Mouse (Mus musculus): ENCODE data around the gene Rnase12.

Rnase12 gene

DNA sequence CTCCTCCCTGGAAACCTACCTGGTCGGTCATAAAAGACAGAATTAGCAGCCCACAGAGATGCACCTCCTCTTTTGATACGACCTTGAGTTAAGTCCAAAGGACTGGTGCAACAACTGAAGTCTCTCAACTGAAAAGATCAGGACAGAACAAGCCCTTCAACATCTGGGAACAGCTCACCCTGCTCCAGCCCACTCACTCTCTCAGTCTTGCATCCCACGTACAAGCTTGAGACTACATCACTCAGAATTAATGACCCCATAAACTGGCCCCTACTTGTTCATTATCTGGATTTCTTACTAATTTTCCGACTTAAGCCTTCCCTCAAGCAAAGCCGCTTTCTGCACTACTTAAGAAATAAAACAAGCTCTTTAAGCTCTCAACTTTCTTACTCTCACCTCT lies 4.3 kb downstream of the Rnase12 start:
- TF ChIP-seq GATA4 (IDR thresholded peaks at IDR 0.05; ENCODE audit: insufficient replicate concordance, low read length) = no peak

- no peak for TF ChIP-seq GATA4 (IDR thresholded peaks at IDR 0.05; ENCODE audit: insufficient replicate concordance, low read length)
These were observed 5.5 kb downstream of the Rnase12 start for GRCm38 (mm10) chr14:51051941-51052340.

DNA sequence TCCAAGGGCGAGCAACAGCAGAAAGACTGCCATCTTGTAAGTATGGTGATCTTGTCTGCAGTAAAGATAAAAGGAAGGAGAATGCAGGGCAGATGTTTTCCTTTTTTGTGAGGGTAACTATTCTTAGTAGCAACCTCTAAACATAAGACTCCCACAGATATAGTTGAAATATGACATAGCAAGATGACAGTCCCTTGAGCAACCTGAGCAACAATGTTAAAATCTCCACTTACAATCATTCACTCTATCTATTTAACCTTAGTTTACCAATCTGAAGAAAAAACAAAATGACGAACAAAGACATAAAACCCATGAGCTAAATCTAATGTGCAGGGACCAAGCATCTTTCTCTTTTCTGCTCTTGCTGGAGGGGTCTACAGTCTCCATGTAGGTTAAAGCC lies 7.4 kb downstream of the Rnase12 start, which contains the start of gene Rnase11:
Gene Rnase11, minus strand, starts transcription at position 101 of the 400 bp plus-strand sequence.
- no peak for TF ChIP-seq GATA4 (IDR thresholded peaks at IDR 0.05; ENCODE audit: insufficient replicate concordance, low read length)

GRCm38 (mm10) chr14:51047846-51048245 lies 9.6 kb downstream of the Rnase12 start:
- no peak for TF ChIP-seq GATA4 (IDR thresholded peaks at IDR 0.05; ENCODE audit: insufficient replicate concordance, low read length)

DNA sequence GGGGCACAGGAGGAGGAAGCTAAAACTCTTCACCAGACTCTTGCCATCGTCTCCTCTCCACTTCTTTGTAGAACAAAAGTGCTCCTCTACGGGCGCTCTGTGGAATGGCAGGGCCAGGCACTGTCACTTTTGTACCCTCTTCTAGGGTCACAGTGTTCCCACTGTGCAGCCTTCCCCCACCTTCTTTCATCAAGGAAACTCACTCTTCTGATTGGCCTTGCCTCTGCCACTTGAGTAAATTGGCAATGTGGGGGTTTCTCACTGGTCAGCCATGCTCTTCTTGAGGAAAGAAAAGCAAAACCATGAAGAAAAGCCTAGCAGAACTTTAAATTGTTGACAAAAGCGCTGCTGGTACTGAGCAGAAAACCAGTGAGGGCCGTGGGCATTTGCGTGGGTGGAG lies 15.7 kb downstream of the Rnase12 start, which contains the start of gene Rnase9:
Gene Rnase9, minus strand, starts transcription at position 101 of the 400 bp plus-strand sequence.
- no peak for TF ChIP-seq GATA4 (IDR thresholded peaks at IDR 0.05; ENCODE audit: insufficient replicate concordance, low read length)

DNA sequence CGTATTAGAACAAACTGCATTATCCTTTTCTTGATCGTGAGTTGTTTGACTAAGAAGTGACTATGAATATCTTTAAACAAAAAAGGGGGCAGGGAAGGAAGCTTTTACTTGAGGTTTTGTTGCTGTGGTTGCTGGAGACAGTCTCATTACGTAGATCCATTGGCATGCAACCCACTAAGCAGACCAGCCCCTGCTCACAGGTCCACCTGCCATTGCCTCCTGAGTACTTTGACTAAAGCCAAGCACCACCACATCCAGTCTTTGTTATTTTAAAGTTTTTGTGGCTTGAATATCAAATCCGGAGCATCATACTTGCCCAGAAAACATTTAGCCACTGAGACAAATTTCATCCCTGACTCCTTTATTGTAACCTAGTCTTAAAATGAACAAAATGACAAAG lies 21.2 kb downstream of the Rnase12 start:
- TF ChIP-seq GATA4 (IDR thresholded peaks at IDR 0.05; ENCODE audit: insufficient replicate concordance, low read length) = no peak

DNA sequence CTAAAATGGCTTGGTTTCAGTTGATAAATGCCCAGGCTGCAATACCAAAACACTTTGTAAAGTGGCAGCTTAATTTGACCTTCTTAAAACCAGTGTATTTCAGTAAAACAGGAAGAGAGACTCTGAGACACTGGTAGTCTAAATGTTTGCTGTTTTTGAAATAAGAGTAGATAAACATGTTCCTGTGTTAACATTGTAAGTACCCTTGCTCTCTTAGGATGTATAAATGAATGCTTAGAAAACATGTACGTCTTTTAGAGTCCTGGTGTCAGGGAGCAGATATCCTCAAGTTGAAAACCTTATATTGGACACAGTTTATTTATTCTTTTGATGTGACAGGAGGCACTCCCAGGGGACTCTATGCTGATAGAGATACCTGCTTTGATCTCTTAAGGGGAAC lies 22.3 kb downstream of the Rnase12 start:
- no peak for TF ChIP-seq GATA4 (IDR thresholded peaks at IDR 0.05; ENCODE audit: insufficient replicate concordance, low read length)

DNA sequence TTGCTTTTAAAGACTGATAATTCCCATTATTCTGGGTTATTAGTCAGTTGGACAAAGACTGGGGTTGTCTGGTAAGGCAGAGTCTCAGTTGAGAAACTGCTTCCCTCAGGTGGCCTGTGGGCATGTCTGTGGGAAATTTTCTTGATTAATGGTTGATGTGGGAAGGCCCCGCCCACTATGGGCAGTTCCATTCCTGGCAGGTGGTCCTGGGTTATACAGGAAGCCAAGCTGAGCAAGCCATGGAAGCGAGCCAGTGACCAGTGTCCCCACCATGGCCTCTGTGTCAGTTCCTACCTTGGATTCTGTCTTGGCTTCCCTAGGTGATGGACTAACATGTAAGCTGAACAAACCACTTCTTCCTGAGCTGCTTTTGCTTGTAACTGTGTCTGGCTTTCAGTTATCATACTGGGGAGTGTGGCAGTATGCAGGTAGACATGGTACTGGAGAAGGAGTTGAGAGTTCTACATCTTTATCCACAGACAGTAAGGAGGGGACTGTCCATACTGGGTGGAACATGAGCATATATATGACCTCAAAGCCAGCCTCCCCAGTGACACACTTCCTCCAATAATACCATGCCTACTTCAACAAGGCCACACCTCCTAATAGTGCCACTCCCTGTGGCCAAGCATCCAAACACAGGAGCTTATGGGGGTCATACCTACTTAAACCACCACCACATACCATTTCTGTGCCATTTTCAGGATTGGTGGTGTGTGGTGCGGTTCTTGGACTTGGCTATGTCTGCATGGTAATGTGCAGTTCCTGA lies 29.9 kb downstream of the Rnase12 start:
- TF ChIP-seq GATA4 (IDR thresholded peaks at IDR 0.05; ENCODE audit: insufficient replicate concordance, low read length) = no peak

GRCm38 (mm10) chr14:51026391-51027133 lies 30.9 kb downstream of the Rnase12 start:
- no peak for TF ChIP-seq GATA4 (IDR thresholded peaks at IDR 0.05; ENCODE audit: insufficient replicate concordance, low read length)

- no peak for TF ChIP-seq GATA4 (IDR thresholded peaks at IDR 0.05; ENCODE audit: insufficient replicate concordance, low read length)
These were observed 32.6 kb downstream of the Rnase12 start for GRCm38 (mm10) chr14:51024820-51025219.

DNA sequence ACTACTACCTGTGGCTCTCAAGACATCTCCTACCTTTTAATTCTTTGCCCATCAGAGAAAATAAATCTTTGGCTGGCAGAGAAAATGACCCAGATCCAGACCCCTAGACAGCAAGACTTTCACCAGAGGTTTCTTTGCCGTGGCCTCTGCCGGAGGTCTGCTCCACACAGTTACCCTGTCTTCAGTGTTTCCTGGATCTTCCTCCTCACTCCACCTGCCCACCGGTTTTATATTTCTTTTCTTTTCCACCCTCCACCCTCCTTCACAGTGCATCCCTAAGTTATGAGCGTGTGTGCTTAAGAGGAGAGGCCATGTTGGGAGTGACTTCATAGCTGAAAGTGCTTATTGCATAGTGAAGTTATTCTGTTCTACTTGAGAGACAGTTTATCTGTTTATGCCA lies 34.0 kb downstream of the Rnase12 start:
- TF ChIP-seq GATA4 (IDR thresholded peaks at IDR 0.05; ENCODE audit: insufficient replicate concordance, low read length) = no peak

GRCm38 (mm10) chr14:51017256-51017655 lies 40.2 kb downstream of the Rnase12 start:
- no peak for TF ChIP-seq GATA4 (IDR thresholded peaks at IDR 0.05; ENCODE audit: insufficient replicate concordance, low read length)

DNA sequence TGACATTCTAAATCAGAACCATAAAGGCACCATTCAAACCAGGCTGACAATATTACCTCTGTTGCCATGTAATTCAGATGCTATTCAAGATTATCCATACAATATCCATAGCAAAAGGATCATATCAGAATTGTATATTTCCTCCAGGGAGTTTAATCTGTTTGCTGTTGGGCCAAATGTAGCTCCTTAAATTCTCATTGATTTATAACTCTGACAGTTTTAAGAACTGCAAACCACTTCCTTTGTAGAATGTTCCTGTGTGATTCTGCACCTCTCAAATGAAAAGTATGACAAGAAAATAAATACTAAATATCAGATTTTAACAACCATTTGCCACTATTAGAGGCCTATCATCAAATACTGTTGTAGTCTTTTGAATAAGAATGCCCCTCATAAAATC lies 41.7 kb downstream of the Rnase12 start:
- TF ChIP-seq GATA4 (IDR thresholded peaks at IDR 0.05; ENCODE audit: insufficient replicate concordance, low read length) = no peak

DNA sequence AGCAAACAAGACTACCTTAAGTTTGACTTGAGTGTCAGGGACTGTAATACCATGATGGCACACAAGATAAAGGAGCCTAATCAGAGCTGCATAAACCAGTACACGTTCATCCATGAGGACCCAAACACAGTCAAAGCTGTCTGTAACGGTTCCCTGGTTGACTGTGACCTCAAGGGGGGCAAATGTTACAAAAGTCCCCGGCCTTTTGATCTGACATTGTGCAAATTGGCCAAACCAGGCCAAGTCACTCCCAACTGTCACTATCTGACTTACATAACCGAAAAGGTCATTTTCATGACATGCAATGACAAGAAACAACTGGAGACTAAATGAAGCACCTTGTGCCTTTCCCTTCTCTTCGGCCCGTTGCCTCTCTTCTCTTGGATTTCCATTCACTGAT lies 47.9 kb downstream of the Rnase12 start:
- no peak for TF ChIP-seq GATA4 (IDR thresholded peaks at IDR 0.05; ENCODE audit: insufficient replicate concordance, low read length)

DNA sequence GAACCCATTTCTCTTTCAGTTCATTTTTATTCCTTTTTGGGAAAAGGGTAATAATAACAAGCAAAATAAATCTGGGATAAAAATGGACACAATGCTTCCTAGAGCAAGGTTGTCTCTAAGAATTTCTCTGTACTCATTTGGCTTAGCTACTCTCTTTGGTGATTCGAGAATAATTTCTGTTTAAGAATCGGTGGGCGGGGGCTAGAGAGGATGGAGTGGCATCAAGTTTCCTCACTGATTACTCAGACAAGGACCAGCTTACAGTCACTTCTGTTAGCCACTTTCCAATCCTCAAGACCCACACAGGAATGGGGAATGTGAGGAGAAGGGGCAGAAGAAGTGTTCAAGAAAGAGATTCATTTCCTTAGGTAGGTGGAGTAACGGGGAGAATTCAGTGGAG lies 48.7 kb downstream of the Rnase12 start:
- no peak for TF ChIP-seq GATA4 (IDR thresholded peaks at IDR 0.05; ENCODE audit: insufficient replicate concordance, low read length)
